Mouse (Mus musculus) olfactory bulb, adult 2 months (tissue): ENCODE results near the gene Myh1.

Experiments used
- CTCF ChIP-seq: fragments of 200-500 bp; IDR thresholded peaks from 2 replicates; pipeline ENCODE4 v1.5.1; 2012; ENCODE audit warnings: low read depth, mild to moderate bottlenecking, low read length, moderate library complexity; ENCODE audit not compliant: insufficient read depth
- POLR2A ChIP-seq: fragments of 200-500 bp; IDR thresholded peaks from 2 replicates; pipeline ENCODE4 v1.6.1; 2012; ENCODE audit warnings: mild to moderate bottlenecking, low read depth, low read length, moderate library complexity; ENCODE audit not compliant: insufficient read depth

GRCm38 (mm10) chr11:67260956-67261355 is 61.1 kb downstream of the Myh1 start:
- TF ChIP-seq CTCF (no peak), POLR2A (no peak)
